Mouse (Mus musculus): Measurements from ENCODE around the gene Ppip5k2.

- TF ChIP-seq POLR2A (IDR thresholded peaks at IDR 0.05; ENCODE audit: borderline replicate concordance, extremely low read depth, insufficient read depth, insufficient read length, poor library complexity, severe bottlenecking) (no peak), CTCF (IDR thresholded peaks at IDR 0.05; ENCODE audit: borderline replicate concordance, extremely low read depth, insufficient read depth, insufficient read length) (no peak)
These were observed 32.1 kb upstream of the Ppip5k2 start for GRCm38 (mm10) chr1:97802207-97802902.
